Mouse (Mus musculus) left cerebral cortex, adult 8-10 months (tissue): ENCODE data around the gene Tex19.2. TPM values are rescaled to one million over a fixed set of nuclear protein-coding genes. Genes with fewer than 3 reads are reported as not detected.

Experiments
- total RNA-seq, 4 experiments: library from RNA; stranded (reverse); gene quantifications; 2 replicates each; pipeline ENCODE4 v1.2.4; 2022

Tex19.2 gene
- total RNA-seq, 4 experiments from 2014 or later, result not detected

Other genes starting within 250 kb of the Tex19.2 start
- 1 to 10 TPM; 8.4 to 9.8 (median 9.0) TPM for gene Ccdc57, start 185.8 kb downstream of the Tex19.2 start, total RNA-seq
- 1 to 10 TPM; 3.9 to 9.3 (median 7.8) TPM for gene Slc16a3, start 170.2 kb downstream of the Tex19.2 start, total RNA-seq
- 100 to 1,000 TPM; 112 to 116 (median 113) TPM for gene Csnk1d, start 127.3 kb downstream of the Tex19.2 start, total RNA-seq
- 1 to 10 TPM; 1.3 to 2.7 (median 1.4) TPM for gene Cd7, start 79.3 kb downstream of the Tex19.2 start, total RNA-seq
- gene Sectm1b, start 55.1 kb downstream of the Tex19.2 start, total RNA-seq, result not detected
- not detected for gene Sectm1a, start 37.5 kb downstream of the Tex19.2 start, total RNA-seq
- gene Tex19.1, start 27.5 kb upstream of the Tex19.2 start, total RNA-seq, result not detected
- gene Uts2r, start 41.6 kb upstream of the Tex19.2 start, total RNA-seq, result under 1 TPM in 3 of 4 experiments, not detected in 1; 0.18 to 0.50 (median 0.37) TPM
- 10 to 100 TPM; 20.8 to 27.9 (median 24.8) TPM for gene Hexdc, start 85.8 kb upstream of the Tex19.2 start, total RNA-seq
- 10 to 100 TPM in 1 of 4 experiments, 1 to 10 TPM in 3; 7.5 to 10.2 (median 9.5) TPM for gene Ogfod3, start 86.0 kb upstream of the Tex19.2 start, total RNA-seq
- gene Cybc1, start 110.6 kb upstream of the Tex19.2 start, total RNA-seq, result 10 to 100 TPM; 19.2 to 25.9 (median 23.0) TPM
- 10 to 100 TPM; 44.1 to 61.8 (median 51.2) TPM for gene Narf, start 118.6 kb upstream of the Tex19.2 start, total RNA-seq
- gene Foxk2, start 141.3 kb upstream of the Tex19.2 start, total RNA-seq, result 10 to 100 TPM; 78.2 to 84.7 (median 79.9) TPM
- gene Wdr45b, start 235.8 kb upstream of the Tex19.2 start, total RNA-seq, result 10 to 100 TPM; 65.2 to 76.1 (median 67.4) TPM